Mouse (Mus musculus) kidney, postnatal 0 days (tissue): ENCODE results near the gene Fosl2. TPM values are rescaled to one million over a fixed set of nuclear protein-coding genes. Genes with fewer than 3 reads are reported as not detected.

ENCODE experiments used
- ATAC-seq: fragments of 200-750 bp; cut with Nextera tagmentation; replicated peaks from 2 replicates; pipeline ENCODE4 v1.8.0; 2017; ENCODE audit warnings: low read depth, moderate number of reproducible peaks, moderate TSS enrichment, moderate library complexity; ENCODE audit not compliant: low FRiP score
- DNase-seq: peaks from one replicate; pipeline ENCODE4 v3.0.0-alpha.2; 2016; ENCODE audit warnings: low spot score
- H3K27ac ChIP-seq: fragments of 300-500 bp; sonication (generic); 2 replicates; pipeline ENCODE4 v1.5.1; 2014; ENCODE audit warnings: mild to moderate bottlenecking
- H3K27me3 ChIP-seq: fragments of 300-500 bp; sonication (generic); 2 replicates; pipeline ENCODE4 v1.6.1; 2014; ENCODE audit warnings: low read length, mixed read lengths; ENCODE audit not compliant: insufficient read depth
- H3K36me3 ChIP-seq: fragments of 300-500 bp; sonication (generic); 2 replicates; pipeline ENCODE4 v1.6.1; 2014; ENCODE audit warnings: low read length, mixed read lengths; ENCODE audit not compliant: insufficient read depth
- H3K4me1 ChIP-seq: fragments of 300-500 bp; sonication (generic); replicated peaks from 2 replicates; pipeline ENCODE4 v1.6.1; 2014; ENCODE audit warnings: antibody characterized with exemption, low read length, mixed read lengths; ENCODE audit not compliant: insufficient read depth
- H3K4me2 ChIP-seq: fragments of 300-500 bp; sonication (generic); 2 replicates; pipeline ENCODE4 v1.6.1; 2014; ENCODE audit warnings: mild to moderate bottlenecking, low read length, moderate library complexity, mixed read lengths
- H3K4me3 ChIP-seq: fragments of 300-500 bp; sonication (generic); replicated peaks from 2 replicates; pipeline ENCODE4 v1.5.1; 2014; ENCODE audit warnings: low read depth, low read length
- H3K9ac ChIP-seq: fragments of 300-500 bp; sonication (generic); 2 replicates; pipeline ENCODE4 v1.6.1; 2014; ENCODE audit warnings: low read depth, low read length
- H3K9me3 ChIP-seq: fragments of 300-500 bp; sonication (generic); replicated peaks from 2 replicates; pipeline ENCODE4 v1.6.1; 2016; ENCODE audit warnings: low read length, inconsistent platforms, mixed read lengths
- CTCF ChIP-seq: IDR thresholded peaks from 2 replicates; pipeline ENCODE4 v1.5.1; 2016; ENCODE audit warnings: antibody characterized with exemption, low read depth, mild to moderate bottlenecking, moderate library complexity
- WGBS: fragments of 180-500 bp; shearing (Covaris S2); extraction: QIAGEN DNeasy Blood & Tissue Kit; methylation state at CpG from one replicate; pipeline ENCODE4 v1.1.7; 2014; 5-methylcytosine and 5-hydroxymethylcytosine counted together
- polyA plus RNA-seq: library from polyadenylated mRNA; unstranded; fragments of >200 nt; fragmentation: Nextera tagmentation; extraction: Ambion mirVana; gene quantifications from 2 replicates; pipeline ENCODE4 v1.2.1, GENCODE M21; 2015

Fosl2 gene
- polyA plus RNA-seq, 1 experiment from 2014 or later: 5.4 TPM

DNA sequence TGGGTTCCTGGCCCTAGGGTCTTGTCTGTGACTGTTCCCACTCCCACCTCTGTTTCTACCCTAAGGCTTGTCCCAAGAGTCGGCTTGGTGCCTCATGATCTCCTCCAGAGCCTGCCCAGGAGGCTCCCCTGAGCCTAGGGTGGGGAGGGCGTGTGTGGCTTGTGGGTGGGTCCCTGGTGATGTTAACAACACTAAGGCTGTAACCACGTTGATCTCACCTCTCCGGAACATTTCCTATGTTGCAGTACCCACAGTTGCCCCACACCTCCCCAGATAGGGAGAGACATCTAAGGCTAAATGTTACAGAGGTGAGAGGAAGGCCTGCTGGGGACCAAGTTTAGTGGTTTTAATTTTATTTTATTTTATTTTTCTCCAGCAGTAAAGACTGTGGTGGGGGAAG is 13.0 kb downstream of the Fosl2 start:
- H3K27me3 ChIP-seq: no peaks in the 10 kb centered on the region
- H3K36me3 ChIP-seq: peaks cover 46% of the 10 kb centered on the region
- no peak overlapping the region for H3K4me3 ChIP-seq
- H3K4me1 ChIP-seq: peaks cover 8% of the 10 kb centered on the region; the same call in 1 of the 2 replicates
- TF ChIP-seq CTCF: no peak
- DNase-seq (no peak), ATAC-seq (no peak)
- H3K27ac ChIP-seq: no peak overlapping the region
- no peaks in the 10 kb centered on the region for H3K9me3 ChIP-seq
- no peak overlapping the region for H3K9ac ChIP-seq
- no peak overlapping the region for H3K4me2 ChIP-seq
- WGBS: 78% methylated on average over 4 of the region's 4 CpGs

DNA sequence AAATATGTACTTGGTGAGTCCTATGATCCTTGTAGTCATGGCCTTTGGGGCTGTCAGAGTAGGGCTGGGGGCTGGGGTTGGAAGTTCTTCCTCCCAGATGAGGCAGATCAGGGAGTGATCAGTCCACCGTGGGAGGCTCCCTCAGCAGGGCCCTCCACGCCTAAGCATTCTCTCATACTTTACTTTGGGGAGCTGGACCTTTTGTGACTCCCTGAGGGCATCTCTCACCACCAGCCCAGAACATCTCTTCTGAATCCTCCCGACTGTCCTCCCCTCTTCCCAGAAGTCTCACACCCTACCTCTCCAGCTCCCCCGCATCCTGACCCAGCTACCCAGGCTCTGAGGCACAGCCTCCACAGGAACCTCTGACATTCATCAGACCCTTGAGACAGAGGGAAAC is 15.6 kb downstream of the Fosl2 start:
- WGBS: 44% methylated on average over 4 of the region's 4 CpGs
- ATAC-seq (no peak), DNase-seq (no peak)
- Histone ChIP-seq H3K4me3 (no peak overlapping the region), H3K4me2 (no peak overlapping the region), H3K4me1 (peaks cover 3% of the 10 kb centered on the region; the same call in 1 of the 2 replicates), H3K9me3 (no peaks in the 10 kb centered on the region), H3K9ac (no peak overlapping the region), H3K27ac (no peak overlapping the region), H3K27me3 (no peaks in the 10 kb centered on the region), H3K36me3 (peaks cover 51% of the 10 kb centered on the region)
- TF ChIP-seq CTCF: no peak

GRCm38 (mm10) chr5:32152725-32153417 is 17.3 kb downstream of the Fosl2 start:
- no peak for ATAC-seq

DNA sequence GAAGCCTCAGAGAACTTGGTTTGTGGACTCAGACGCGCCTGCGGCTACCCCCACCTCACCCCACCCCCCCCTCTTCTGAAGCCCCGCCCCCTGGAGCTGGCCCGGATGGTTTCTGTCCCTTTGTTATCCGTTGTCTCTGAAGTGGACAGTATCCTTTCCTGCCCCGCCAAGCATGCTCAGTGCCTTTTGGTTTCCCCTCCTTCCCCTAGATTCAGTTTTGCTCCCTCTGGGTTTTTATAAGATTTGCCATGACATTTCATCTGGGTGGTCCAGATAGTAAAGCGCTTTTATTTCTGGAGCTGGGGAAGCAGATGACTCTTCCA is 17.8 kb downstream of the Fosl2 start:
- Histone ChIP-seq H3K9ac (no peak overlapping the region), H3K4me1 (peaks cover 3% of the 10 kb centered on the region; the same call in 1 of the 2 replicates), H3K4me2 (no peak overlapping the region), H3K36me3 (peaks cover 34% of the 10 kb centered on the region), H3K9me3 (no peaks in the 10 kb centered on the region), H3K4me3 (no peak overlapping the region), H3K27ac (no peak overlapping the region), H3K27me3 (no peaks in the 10 kb centered on the region)
- TF ChIP-seq CTCF: no peak
- 39% methylated on average over 8 of the region's 8 CpGs for WGBS
- no peak for ATAC-seq
- no peak for DNase-seq

More at GRCm38 (mm10) chr5:32152725-32153417, 17.3 kb downstream of the Fosl2 start:
- Histone ChIP-seq H3K27me3 (no peaks in the 10 kb centered on the region), H3K27ac (no peak overlapping the region), H3K4me1 (peaks cover 3% of the 10 kb centered on the region; the same call in 1 of the 2 replicates), H3K9ac (no peak overlapping the region), H3K4me3 (no peak overlapping the region), H3K9me3 (no peaks in the 10 kb centered on the region), H3K4me2 (no peak overlapping the region), H3K36me3 (peaks cover 36% of the 10 kb centered on the region)
- DNase-seq: no peak
- no peak for TF ChIP-seq CTCF
- WGBS: 61% methylated on average over 28 of the region's 28 CpGs

DNA sequence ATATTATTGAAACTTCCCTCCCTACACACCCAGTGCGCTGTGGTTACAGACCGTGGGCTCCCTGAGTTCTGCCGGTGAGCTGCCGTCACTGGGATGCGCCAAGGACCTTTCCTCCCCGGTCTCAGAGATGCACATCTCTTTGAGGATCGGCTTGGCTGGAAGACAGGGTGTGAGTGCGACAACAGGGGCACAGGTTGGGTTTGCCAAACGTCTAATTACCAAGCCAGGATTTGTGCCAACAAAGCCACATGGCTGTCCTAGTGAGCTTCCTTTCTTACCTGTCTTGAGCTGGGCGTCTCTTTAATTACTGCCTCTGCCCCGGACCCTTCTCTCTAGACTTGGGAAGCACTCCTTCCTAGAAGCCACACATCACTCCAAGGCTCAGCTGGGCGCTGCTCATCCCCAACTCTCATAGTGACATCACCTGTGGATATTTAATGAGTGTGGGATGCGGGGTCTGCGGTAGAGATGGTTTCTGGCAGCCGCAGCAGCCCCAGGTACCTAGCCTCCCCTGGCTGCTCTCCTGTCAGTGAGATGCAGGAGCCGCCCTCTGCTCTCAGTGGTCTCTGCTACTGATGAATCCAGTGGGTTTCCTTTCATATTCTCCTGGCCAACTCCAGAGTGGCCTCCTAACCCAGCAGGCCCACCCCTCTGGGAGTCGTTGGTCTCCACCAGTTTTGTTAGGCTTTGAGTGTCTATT is 18.3 kb downstream of the Fosl2 start:
- peaks cover 32% of the 10 kb centered on the region for H3K36me3 ChIP-seq
- DNase-seq (no peak), ATAC-seq (no peak)
- no peak overlapping the region for H3K4me2 ChIP-seq
- H3K9ac ChIP-seq: no peak overlapping the region
- 74% methylated on average over 17 of the region's 17 CpGs for WGBS
- TF ChIP-seq CTCF: no peak
- H3K9me3 ChIP-seq: no peaks in the 10 kb centered on the region
- H3K27ac ChIP-seq: no peak overlapping the region
- no peak overlapping the region for H3K4me3 ChIP-seq
- peaks cover 3% of the 10 kb centered on the region; the same call in 1 of the 2 replicates for H3K4me1 ChIP-seq
- no peaks in the 10 kb centered on the region for H3K27me3 ChIP-seq

GRCm38 (mm10) chr5:32154931-32155688 is 19.5 kb downstream of the Fosl2 start:
- WGBS: 57% methylated on average over 9 of the region's 9 CpGs
- ATAC-seq: peak; percentile 45
- Histone ChIP-seq H3K36me3 (peaks cover 31% of the 10 kb centered on the region), H3K9ac (no peak overlapping the region), H3K9me3 (no peaks in the 10 kb centered on the region), H3K27ac (peak overlapping the region; percentile 54; the same call in 1 of the 2 replicates), H3K4me2 (no peak overlapping the region), H3K4me1 (peaks cover 3% of the 10 kb centered on the region; the same call in 1 of the 2 replicates), H3K4me3 (no peak overlapping the region), H3K27me3 (no peaks in the 10 kb centered on the region)
- DNase-seq: no peak
- peak; percentile 21; the same call in 1 of the 2 replicates for TF ChIP-seq CTCF
